Mouse (Mus musculus): Measurements from ENCODE around the gene Marcksl1. TPM values are rescaled to one million over a fixed set of nuclear protein-coding genes. Genes with fewer than 3 reads are reported as not detected.

Marcksl1 gene
- 9.7 and 138 TPM in 2 replicates for polyA plus RNA-seq (2012; rRNA removed; ENCODE audit: low replicate concordance)

DNA sequence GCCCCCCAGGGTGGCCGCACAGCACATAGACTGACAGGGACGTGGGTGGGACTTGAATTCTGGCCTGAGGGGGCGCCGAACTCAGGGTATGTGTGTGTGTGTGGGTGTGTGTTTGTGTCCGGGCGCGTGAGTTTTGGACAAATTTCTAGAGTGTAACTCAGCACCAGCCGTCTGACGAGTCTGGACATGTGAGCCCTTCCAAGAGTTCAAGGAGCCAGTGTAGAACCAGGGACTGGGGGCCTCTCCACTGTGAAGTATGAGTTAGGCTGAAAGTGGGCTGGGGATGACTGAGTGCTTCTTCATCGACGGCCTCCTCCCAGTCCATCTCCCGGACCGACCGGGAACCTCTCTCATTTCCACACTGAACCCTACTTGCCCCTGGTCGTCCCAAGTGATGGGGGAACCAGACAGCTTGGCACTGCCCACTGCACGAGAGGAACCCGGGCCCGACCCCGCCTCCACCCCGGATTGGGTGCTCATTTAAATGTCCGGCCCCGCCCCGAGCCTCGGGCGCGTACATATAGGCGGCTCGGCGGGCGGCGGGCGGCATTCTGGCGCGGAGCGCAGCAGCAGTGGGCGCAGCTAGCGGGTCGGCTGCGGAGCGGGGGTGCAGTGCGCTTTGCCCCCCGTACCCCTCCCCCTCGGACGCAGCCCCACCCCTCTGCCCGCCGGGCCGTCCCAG lies at the start of gene Marcksl1:
Marcksl1 (plus strand) TSS at position 496 of the 682 bp plus-strand sequence.

DNA sequence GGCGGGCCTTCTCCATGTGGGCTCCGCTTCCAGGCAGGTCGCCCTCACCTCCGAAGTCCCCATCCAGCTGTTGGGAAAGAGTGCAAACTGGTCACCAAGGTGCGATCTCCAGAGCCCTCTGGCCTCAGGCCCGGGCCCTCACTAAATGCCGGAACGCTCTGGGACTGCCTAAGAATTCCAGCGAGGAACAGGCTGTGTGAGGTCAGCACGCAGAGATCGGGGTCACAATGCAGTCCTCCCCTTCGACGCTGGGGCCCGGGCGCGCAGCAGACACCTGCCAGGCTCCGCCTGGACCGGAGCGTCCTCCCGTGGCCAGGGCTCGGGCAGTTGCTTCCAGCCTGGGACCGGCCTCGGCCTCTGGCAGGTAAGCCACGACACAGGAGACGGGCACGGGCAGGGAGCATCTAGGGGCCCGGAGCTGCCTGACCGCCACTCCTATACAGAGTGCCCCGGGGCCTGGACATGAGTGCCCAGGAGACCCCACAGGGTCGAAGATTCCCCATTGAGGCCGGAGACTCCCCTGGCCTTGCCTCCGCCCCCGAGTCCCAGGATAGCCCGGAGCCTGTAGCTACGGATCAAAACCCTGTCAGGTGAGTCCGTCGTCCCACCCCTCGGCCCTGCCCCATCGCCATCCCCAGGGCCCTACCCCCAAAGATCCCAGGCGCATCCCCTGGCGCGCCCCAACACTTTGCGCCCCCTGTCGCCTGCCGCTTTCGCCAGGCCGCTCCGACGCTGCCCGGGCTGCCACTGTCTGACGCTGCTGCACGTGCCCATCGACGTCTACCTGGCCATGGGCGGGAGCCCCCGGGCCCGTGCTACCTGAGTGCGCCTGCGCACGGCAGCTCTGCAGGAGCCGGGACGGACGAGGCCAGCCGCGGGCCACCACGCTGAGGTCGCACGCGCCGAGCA lies 22.2 kb upstream of the Marcksl1 start, which contains the start of the genes Tssk3 and Fam229a:
Tssk3 (minus strand) TSS at position 51 of the 909 bp plus-strand sequence.
Fam229a (plus strand) TSS at position 219 of the 909 bp plus-strand sequence.

DNA sequence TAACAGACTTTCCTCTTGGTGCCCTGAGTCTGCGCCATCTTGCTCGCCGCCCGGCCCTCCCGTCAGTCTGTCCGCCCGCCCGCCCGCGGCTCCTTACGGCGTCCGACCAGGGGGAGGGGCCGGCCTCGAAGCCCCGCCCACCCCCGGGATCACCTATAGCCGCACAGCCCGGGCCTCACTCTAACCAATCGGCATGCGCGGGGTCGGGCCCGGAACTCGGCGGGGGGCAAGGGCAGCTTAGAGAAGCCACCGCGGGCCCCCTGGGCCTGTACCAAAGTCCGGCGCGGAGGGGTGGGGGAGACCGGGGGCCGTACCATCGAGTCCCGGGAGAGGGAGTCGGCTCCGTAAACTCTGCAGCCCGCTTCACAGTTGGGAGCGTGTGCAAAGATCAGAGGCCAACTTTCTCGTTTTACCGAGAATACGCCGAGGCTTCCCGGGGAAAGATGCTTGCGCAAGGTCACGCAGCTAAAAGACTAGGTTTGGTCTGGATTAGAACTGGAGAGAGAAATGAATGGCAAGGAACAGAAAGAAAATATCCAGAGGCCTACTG lies 29.3 kb downstream of the Marcksl1 start, which contains the start of gene Hdac1:
Hdac1 (minus strand) TSS at position 122 of the 550 bp plus-strand sequence.

Other genes with a start within 250 kb of the Marcksl1 start
- 2.8 and 8.7 TPM in 2 replicates for gene Sync, start 226.0 kb upstream of the Marcksl1 start, polyA plus RNA-seq (2012; rRNA removed; ENCODE audit: low replicate concordance)
- 33.2 and 50.9 TPM in 2 replicates for gene Rbbp4, start 178.2 kb upstream of the Marcksl1 start, polyA plus RNA-seq (2012; rRNA removed; ENCODE audit: low replicate concordance)
- gene Zbtb8os, start 177.9 kb upstream of the Marcksl1 start, polyA plus RNA-seq (2012; rRNA removed; ENCODE audit: low replicate concordance) = 20.9 and 27.8 TPM in 2 replicates
- 8.4 and 16.5 TPM in 2 replicates for gene Zbtb8a, start 135.5 kb upstream of the Marcksl1 start, polyA plus RNA-seq (2012; rRNA removed; ENCODE audit: low replicate concordance)
- gene Zbtb8b, start 72.7 kb upstream of the Marcksl1 start, polyA plus RNA-seq (2012; rRNA removed; ENCODE audit: low replicate concordance) = 0.04 and 0.50 TPM in 2 replicates
- 25.8 and 29.3 TPM in 2 replicates for gene Bsdc1, start 52.0 kb upstream of the Marcksl1 start, polyA plus RNA-seq (2012; rRNA removed; ENCODE audit: low replicate concordance)
- not detected in 2 replicates for gene Tssk3, start 22.6 kb upstream of the Marcksl1 start, polyA plus RNA-seq (2012; rRNA removed; ENCODE audit: low replicate concordance)
- gene Fam229a, start 22.4 kb upstream of the Marcksl1 start, polyA plus RNA-seq (2012; rRNA removed; ENCODE audit: low replicate concordance) = not detected in 2 replicates
- gene Hdac1, start 29.1 kb downstream of the Marcksl1 start, polyA plus RNA-seq (2012; rRNA removed; ENCODE audit: low replicate concordance) = 74.8 and 88.0 TPM in 2 replicates
- 3.9 and 14.2 TPM in 2 replicates for gene Lck, start 60.1 kb downstream of the Marcksl1 start, polyA plus RNA-seq (2012; rRNA removed; ENCODE audit: low replicate concordance)
- 5.5 and 9.6 TPM in 2 replicates for gene Fam167b, start 65.0 kb downstream of the Marcksl1 start, polyA plus RNA-seq (2012; rRNA removed; ENCODE audit: low replicate concordance)
- 288 and 471 TPM in 2 replicates for gene Eif3i, start 87.1 kb downstream of the Marcksl1 start, polyA plus RNA-seq (2012; rRNA removed; ENCODE audit: low replicate concordance)
- 175 and 198 TPM in 2 replicates for gene Tmem234, start 87.1 kb downstream of the Marcksl1 start, polyA plus RNA-seq (2012; rRNA removed; ENCODE audit: low replicate concordance)
- gene Dcdc2b, start 100.7 kb downstream of the Marcksl1 start, polyA plus RNA-seq (2012; rRNA removed; ENCODE audit: low replicate concordance) = 3.5 and 5.3 TPM in 2 replicates
- gene Iqcc, start 105.5 kb downstream of the Marcksl1 start, polyA plus RNA-seq (2012; rRNA removed; ENCODE audit: low replicate concordance) = 42.7 and 47.4 TPM in 2 replicates
- gene Ccdc28b, start 110.4 kb downstream of the Marcksl1 start, polyA plus RNA-seq (2012; rRNA removed; ENCODE audit: low replicate concordance) = 29.9 and 47.1 TPM in 2 replicates
- 29.3 and 49.8 TPM in 2 replicates for gene Txlna, start 127.5 kb downstream of the Marcksl1 start, polyA plus RNA-seq (2012; rRNA removed; ENCODE audit: low replicate concordance)
- gene Kpna6, start 159.2 kb downstream of the Marcksl1 start, polyA plus RNA-seq (2012; rRNA removed; ENCODE audit: low replicate concordance) = 45.3 and 52.7 TPM in 2 replicates
- gene Tmem39b, start 183.3 kb downstream of the Marcksl1 start, polyA plus RNA-seq (2012; rRNA removed; ENCODE audit: low replicate concordance) = 19.3 and 45.2 TPM in 2 replicates
- gene Khdrbs1, start 228.7 kb downstream of the Marcksl1 start, polyA plus RNA-seq (2012; rRNA removed; ENCODE audit: low replicate concordance) = 10.8 and 32.5 TPM in 2 replicates

All from subcutaneous adipose tissue, adult 2 months (tissue).